Mouse (Mus musculus) right cerebral cortex, postnatal 25 days (tissue): Measurements from ENCODE around the gene Gm14819.
"Not testable (repeated sequence)": the region's sequence is repeated elsewhere in the genome, so short reads cannot be mapped to it uniquely, and the experiment has no call there.

ENCODE experiments used
- DNase-seq: peaks from one replicate; pipeline ENCODE4 v3.0.0; 2022

Gene Gm14819

GRCm38 (mm10) chrX:35403883-35404282, at the start of gene Gm14819:
Gene Gm14819, plus strand, starts transcription at chrX:35404183.
- not testable (repeated sequence) for DNase-seq
